Mouse (Mus musculus) limb, embryonic 10.5 days (tissue): ENCODE data around the gene Xpnpep1. TPM values are rescaled to one million over a fixed set of nuclear protein-coding genes. Genes with fewer than 3 reads are reported as not detected.

ENCODE experiments used
- DNase-seq: peaks from one replicate; pipeline ENCODE4 v3.0.0-alpha.2; 2017; ENCODE audit warnings: low spot score
- H3K27ac ChIP-seq: fragments of 300-500 bp; sonication (generic); 2 replicates; pipeline ENCODE4 v1.5.1; 2016; ENCODE audit warnings: mild to moderate bottlenecking
- H3K27me3 ChIP-seq: fragments of 300-500 bp; sonication (generic); 2 replicates; pipeline ENCODE4 v1.6.1; 2016; ENCODE audit warnings: low read depth, mild to moderate bottlenecking; ENCODE audit not compliant: poor library complexity, severe bottlenecking
- H3K36me3 ChIP-seq: fragments of 300-500 bp; sonication (generic); 2 replicates; pipeline ENCODE4 v1.6.1; 2016; ENCODE audit warnings: mild to moderate bottlenecking, moderate library complexity
- H3K4me1 ChIP-seq: fragments of 300-500 bp; sonication (generic); 2 replicates; pipeline ENCODE4 v1.6.1; 2016
- H3K4me3 ChIP-seq: fragments of 300-500 bp; sonication (generic); 2 replicates; pipeline ENCODE4 v1.5.1; 2016; ENCODE audit warnings: mild to moderate bottlenecking, moderate library complexity
- H3K9me3 ChIP-seq: fragments of 300-500 bp; sonication (generic); replicated peaks from 2 replicates; pipeline ENCODE4 v1.6.1; 2016; ENCODE audit warnings: mild to moderate bottlenecking
- WGBS: fragments of 180-500 bp; shearing (Covaris S2); methylation state at CpG from one replicate; pipeline ENCODE4 v1.1.7; 2016; 5-methylcytosine and 5-hydroxymethylcytosine counted together
- polyA plus RNA-seq: library from polyadenylated mRNA; unstranded; fragments of >200 nt; fragmentation: Nextera tagmentation; extraction: Ambion mirVana; gene quantifications from 2 replicates; pipeline ENCODE4 v1.2.1, GENCODE M21; 2016

The Xpnpep1 gene
- polyA plus RNA-seq, 1 experiment from 2014 or later = 152 TPM

DNA sequence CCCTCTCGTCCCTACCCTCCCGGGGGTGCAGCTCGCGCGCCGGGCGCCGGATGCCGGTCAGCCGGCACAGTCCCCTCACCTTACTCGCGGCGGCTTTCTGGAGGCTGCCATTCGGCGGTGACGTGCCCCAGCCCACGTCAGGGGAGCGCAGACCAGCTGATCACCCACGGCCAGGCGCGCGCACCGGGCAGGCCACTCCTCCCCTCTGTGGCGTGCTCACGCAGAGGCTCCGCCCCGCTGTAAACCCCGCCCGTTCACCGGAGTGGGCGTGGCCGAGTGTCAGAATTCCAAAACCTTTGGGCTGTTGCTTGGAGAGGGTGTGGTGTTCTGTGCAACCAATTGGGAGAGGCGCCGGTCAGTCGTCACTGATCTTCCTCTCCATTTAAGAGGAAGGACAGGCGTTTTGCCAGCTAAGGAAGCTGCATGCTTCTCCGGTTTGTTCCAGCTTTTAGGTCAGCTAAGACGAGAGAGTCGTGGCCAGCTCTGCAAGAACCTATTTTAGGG is 1.5 kb downstream of the Xpnpep1 start:
- Histone ChIP-seq H3K4me1 (peaks cover 22% of the 10 kb centered on the region), H3K27me3 (no peaks in the 10 kb centered on the region), H3K4me3 (peak overlapping the region; percentile 83), H3K27ac (peak overlapping the region; percentile 96), H3K36me3 (peaks cover 7% of the 10 kb centered on the region; the same call in 1 of the 2 replicates), H3K9me3 (no peaks in the 10 kb centered on the region)
- WGBS = under 1% methylated on average over 39 of the region's 39 CpGs
- peak; percentile 99 for DNase-seq

DNA sequence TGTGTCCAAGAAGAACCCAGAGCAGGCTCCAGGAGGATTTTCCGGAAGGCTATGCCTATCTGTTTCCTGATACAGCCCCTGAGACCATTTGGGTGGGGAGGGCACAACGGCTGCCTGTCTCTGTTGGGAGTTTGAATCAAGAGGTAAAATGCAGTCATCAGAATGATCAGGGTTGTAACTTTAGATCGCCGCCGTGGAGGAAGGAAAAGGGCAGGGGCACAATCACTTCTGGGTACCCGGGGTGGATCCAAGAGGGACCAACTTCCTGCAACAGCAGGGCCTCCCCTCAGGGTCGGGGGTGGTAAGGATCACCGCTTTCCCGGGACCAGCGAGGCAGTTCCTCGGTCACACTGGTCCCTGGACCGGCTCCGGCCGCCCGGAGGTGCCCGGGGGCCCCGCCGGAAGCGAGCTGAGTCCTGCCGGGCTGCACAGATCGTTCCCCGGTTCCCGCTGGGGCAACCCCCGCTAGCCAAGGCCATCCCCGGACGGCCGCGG is 2.0 kb downstream of the Xpnpep1 start:
- peaks cover 22% of the 10 kb centered on the region for H3K4me1 ChIP-seq
- DNase-seq = no peak
- 1% methylated on average over 28 of the region's 28 CpGs for WGBS
- H3K27ac ChIP-seq = peak overlapping the region; percentile 96
- no peaks in the 10 kb centered on the region for H3K27me3 ChIP-seq
- H3K9me3 ChIP-seq = no peaks in the 10 kb centered on the region
- H3K36me3 ChIP-seq = peaks cover 7% of the 10 kb centered on the region; the same call in 1 of the 2 replicates
- H3K4me3 ChIP-seq = peak overlapping the region; percentile 83

DNA sequence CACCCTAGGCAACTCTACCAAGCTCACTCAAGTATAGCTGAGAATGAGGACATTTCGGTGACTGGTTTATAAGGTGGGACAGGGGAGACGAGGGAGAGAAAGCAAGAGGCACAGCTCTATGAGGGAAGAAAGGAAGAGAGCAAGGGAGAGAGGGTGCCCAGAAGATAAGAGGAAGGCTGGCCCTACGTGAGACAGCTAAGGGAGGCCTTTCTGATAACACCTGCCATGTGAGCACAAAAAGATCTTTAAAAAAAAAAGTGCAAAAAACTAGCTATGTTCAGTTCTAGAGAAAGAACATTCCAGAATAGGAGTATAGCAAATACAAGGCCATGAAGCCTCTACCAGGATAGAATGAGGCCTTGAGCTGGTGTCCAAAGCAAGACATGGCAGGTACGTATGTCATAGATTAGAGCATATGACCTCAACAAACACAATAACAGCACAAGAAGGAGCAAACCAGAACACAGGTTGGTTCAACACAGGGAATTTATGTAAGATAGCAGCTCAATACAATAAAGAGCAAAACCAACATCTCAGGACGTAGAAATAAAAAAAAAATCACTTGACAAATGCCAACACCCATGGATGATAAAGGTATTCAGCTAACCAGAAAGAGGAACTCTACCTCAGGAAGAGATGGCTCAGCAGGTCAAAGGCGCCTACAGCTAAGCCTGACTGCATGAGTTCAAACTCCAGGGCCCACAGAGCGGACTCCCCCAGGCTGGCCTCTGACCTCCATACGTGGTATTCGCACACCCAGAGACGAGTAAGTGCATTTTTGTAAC is 6.7 kb downstream of the Xpnpep1 start:
- Histone ChIP-seq H3K9me3 (no peaks in the 10 kb centered on the region), H3K36me3 (peaks cover 42% of the 10 kb centered on the region), H3K27me3 (no peaks in the 10 kb centered on the region), H3K4me1 (peaks cover 14% of the 10 kb centered on the region), H3K4me3 (no peak overlapping the region), H3K27ac (no peak overlapping the region)
- no peak for DNase-seq
- WGBS = 93% methylated on average over 10 of the region's 10 CpGs

DNA sequence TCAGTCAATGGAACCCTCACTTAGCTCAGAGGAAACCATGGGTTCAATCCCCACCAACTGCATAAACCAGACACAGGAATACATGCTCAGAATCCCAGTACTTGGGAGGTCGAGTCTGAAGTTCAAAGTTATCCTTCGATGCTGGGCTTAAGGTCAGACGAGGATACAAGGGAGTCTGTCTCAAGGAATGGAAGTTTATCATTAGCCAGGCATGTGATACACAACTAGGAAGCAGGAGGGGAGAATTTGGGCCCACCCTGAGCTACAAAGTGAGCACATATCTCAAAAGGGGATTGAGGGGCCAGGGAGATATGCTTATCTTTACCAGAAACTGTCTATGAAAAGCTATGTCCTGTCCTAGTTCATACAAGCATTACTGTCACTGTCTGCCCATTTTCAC is 7.4 kb downstream of the Xpnpep1 start:
- H3K4me3 ChIP-seq = no peak overlapping the region
- H3K4me1 ChIP-seq = peaks cover 9% of the 10 kb centered on the region
- WGBS = 81% methylated on average over 3 of the region's 3 CpGs
- H3K36me3 ChIP-seq = peaks cover 49% of the 10 kb centered on the region
- H3K9me3 ChIP-seq = no peaks in the 10 kb centered on the region
- DNase-seq = no peak
- H3K27ac ChIP-seq = no peak overlapping the region
- no peaks in the 10 kb centered on the region for H3K27me3 ChIP-seq

DNA sequence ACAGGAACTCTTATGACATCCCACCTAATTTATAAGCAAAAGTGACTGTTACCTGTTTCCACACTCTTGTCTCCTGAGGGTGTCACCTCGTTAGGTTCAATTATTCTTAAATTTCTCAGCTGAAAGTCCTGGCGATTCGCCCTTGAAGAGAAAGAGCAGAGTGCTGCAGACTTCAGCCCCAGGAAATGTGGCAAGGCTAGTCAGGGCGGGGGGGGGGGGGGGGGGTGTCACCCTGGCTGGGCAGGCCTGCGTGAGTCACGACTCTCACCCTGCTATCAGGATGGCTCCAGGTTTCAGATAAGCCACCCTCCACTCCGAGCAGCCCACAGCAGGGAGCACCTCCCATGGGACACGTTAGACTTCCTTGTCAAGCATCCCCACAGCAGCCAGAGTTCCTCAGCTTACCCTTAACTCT is 8.1 kb downstream of the Xpnpep1 start:
- H3K4me3 ChIP-seq = no peak overlapping the region
- peaks cover 56% of the 10 kb centered on the region for H3K36me3 ChIP-seq
- H3K4me1 ChIP-seq = peaks cover 2% of the 10 kb centered on the region
- 80% methylated on average over 8 of the region's 8 CpGs for WGBS
- no peak for DNase-seq
- no peaks in the 10 kb centered on the region for H3K27me3 ChIP-seq
- H3K9me3 ChIP-seq = no peaks in the 10 kb centered on the region
- no peak overlapping the region for H3K27ac ChIP-seq

DNA sequence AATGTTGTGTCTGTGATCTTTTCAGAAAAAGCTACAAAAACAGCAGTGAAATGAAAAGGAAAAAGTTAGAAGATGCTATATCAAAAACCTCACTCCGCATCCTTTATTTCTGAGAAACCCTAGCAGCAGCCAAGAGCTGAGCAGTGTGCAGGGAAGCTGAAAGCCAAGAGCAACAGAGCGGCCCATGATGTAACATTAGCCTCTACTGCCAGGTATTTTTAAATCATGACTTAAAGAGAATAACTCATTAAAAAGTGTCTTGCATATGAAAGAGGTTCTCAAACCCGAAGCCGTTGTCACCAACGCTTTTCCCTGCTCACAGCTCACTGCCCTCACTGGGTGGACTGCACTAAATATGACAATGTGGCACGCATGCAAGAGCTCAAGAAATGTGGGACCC is 9.7 kb downstream of the Xpnpep1 start:
- Histone ChIP-seq H3K4me3 (no peak overlapping the region), H3K27ac (no peak overlapping the region), H3K27me3 (no peaks in the 10 kb centered on the region), H3K4me1 (no peaks in the 10 kb centered on the region), H3K36me3 (peaks cover 63% of the 10 kb centered on the region), H3K9me3 (no peaks in the 10 kb centered on the region)
- DNase-seq = no peak
- 97% methylated on average over 6 of the region's 6 CpGs for WGBS

DNA sequence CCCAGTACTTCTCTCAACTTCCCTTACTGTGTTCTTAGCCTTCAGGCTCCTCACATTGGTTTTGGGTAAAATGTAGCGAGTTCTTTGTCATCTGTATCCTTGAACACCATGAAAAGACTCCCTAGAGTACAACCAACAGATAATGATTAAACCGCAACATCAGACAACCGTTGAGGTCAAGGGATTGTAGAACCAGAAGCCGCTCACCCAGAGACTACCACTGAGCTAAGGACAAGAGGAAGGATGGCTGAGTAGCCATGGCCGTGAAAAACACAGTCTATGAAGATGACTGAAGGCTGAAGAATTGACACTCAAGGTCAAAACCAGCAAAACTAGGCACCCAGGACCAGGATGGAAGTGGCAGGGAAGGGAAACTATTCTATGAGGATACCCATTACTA is 10.3 kb downstream of the Xpnpep1 start:
- whole genome bisulfite sequencing = 93% methylated on average over 5 of the region's 5 CpGs
- Histone ChIP-seq H3K9me3 (no peaks in the 10 kb centered on the region), H3K27me3 (no peaks in the 10 kb centered on the region), H3K4me1 (no peaks in the 10 kb centered on the region), H3K36me3 (peaks cover 69% of the 10 kb centered on the region), H3K4me3 (no peak overlapping the region), H3K27ac (no peak overlapping the region)
- DNase-seq = no peak

DNA sequence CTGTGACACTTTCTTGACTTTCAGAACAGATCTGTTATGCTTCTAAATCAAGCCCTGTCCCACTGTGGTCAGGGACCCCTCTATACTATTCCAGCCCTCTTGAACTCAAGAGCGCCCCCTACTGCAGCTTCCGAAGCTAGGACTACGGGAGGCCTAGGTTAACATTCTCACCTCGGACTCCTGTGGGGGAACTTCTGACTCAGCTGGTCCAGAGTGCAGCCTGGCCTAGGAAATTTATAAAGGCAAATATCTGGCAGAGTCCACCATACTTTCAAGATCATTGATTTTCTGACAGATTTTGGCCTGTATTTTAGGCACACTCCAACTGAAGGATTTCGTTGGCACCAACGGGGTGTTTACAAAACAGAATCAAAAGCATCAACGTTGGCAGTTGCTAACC is 11.0 kb downstream of the Xpnpep1 start:
- 86% methylated on average over 7 of the region's 7 CpGs for WGBS

DNA sequence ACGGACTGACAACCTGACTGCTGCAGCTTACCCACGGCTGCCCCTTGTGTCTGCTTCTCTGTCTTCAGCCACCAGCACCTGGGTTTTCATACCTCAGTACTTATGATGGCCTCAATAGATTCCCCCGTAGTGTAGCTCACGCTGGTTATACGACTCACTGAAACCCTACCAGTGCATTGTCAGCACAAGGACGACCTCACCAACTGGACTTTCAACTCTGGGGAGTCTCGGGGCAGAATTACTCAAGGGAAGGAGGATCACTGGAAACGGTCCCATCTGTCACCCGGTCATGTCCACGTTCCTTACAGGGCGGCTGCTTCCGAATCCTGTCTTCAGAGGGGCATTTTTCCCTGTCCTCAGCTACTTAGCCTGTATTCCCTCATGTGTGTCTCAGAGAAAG is 11.8 kb downstream of the Xpnpep1 start:
- DNase-seq = no peak
- Histone ChIP-seq H3K36me3 (peaks cover 84% of the 10 kb centered on the region), H3K9me3 (no peaks in the 10 kb centered on the region), H3K4me1 (no peaks in the 10 kb centered on the region), H3K27ac (no peak overlapping the region), H3K4me3 (no peak overlapping the region), H3K27me3 (no peaks in the 10 kb centered on the region)
- WGBS = 92% methylated on average over 12 of the region's 12 CpGs

More for the DNA sequence above, 11.0 kb downstream of the Xpnpep1 start:
- no peaks in the 10 kb centered on the region for H3K4me1 ChIP-seq
- no peak overlapping the region for H3K4me3 ChIP-seq
- H3K27me3 ChIP-seq = no peaks in the 10 kb centered on the region
- no peak for DNase-seq
- peaks cover 75% of the 10 kb centered on the region for H3K36me3 ChIP-seq
- H3K9me3 ChIP-seq = no peaks in the 10 kb centered on the region
- H3K27ac ChIP-seq = no peak overlapping the region

DNA sequence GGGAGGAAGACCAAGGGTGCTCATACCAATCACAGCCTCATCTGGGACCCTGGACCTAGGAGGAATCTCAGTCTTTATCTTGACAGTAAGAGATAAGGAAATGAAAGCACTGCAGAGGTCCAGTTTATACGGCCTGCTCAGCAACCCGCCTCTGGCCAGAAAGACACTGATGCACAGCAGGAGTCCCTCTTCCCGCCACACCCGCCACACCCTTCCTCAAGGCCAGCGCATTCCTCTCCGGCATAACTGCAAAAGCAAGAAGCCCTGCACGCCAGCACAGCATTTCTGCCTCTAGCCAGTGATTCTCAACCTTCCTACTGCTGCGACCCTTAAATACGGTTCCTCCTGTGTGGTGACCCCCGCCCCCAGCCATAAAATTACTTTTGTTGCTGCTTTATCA is 16.8 kb downstream of the Xpnpep1 start:
- Histone ChIP-seq H3K36me3 (peaks cover 78% of the 10 kb centered on the region), H3K27ac (no peak overlapping the region), H3K27me3 (no peaks in the 10 kb centered on the region), H3K4me1 (peaks cover 6% of the 10 kb centered on the region; the same call in 1 of the 2 replicates), H3K4me3 (no peak overlapping the region), H3K9me3 (no peaks in the 10 kb centered on the region)
- WGBS = 84% methylated on average over 10 of the region's 10 CpGs
- DNase-seq = no peak

DNA sequence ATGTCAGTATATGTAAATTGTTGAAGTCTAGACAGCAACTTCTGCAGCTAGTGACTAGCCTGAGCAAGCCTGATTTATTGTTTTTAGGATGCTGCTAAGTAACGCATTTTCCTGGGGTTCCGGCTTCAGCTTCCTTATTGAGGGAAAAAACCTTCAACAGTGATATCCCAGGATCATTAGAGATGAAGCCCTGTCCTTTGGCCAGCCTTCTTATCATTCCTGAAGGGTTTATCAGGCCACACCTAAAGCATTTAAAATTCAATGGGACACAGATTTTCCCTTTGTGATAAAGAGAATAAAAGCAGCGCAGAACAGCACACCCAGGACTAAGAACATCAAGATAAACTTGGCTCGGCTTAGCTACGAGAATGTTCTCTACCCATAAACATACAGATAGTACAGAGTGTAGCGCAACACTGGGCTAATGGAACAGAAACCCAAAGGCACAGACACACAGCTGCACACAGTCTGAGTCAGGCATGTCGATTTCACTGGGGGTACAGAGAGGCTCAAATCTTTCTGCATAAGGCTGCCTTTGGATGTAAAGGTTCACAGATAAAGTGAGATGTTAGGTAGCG is 17.9 kb downstream of the Xpnpep1 start:
- peaks cover 75% of the 10 kb centered on the region for H3K36me3 ChIP-seq
- no peaks in the 10 kb centered on the region for H3K27me3 ChIP-seq
- H3K4me1 ChIP-seq = peaks cover 6% of the 10 kb centered on the region; the same call in 1 of the 2 replicates
- no peaks in the 10 kb centered on the region for H3K9me3 ChIP-seq
- no peak overlapping the region; the same call in 1 of the 2 replicates for H3K27ac ChIP-seq
- H3K4me3 ChIP-seq = no peak overlapping the region
- DNase-seq = no peak
- 85% methylated on average over 8 of the region's 8 CpGs for WGBS

DNA sequence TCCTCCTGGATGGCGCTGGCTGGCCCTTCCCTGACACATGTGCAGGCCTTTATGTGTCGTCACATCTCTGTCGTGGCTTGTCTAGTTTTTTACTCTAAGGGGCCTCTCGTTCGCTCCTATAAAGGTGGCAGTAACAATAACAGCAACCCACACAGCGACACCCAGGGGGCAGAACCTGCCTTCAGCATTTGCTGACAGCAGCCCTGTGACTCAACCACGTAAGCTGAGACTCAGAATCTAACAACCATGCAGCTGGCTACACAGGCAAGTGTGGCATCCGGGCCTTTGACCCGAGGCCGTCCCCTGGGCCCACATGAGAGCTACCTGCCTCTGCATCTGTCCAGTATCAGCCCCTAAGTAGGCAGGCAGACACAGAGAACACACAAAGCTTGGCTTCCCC is 18.5 kb downstream of the Xpnpep1 start:
- no peaks in the 10 kb centered on the region for H3K27me3 ChIP-seq
- H3K4me1 ChIP-seq = peaks cover 6% of the 10 kb centered on the region; the same call in 1 of the 2 replicates
- H3K36me3 ChIP-seq = peaks cover 75% of the 10 kb centered on the region
- H3K27ac ChIP-seq = no peak overlapping the region; the same call in 1 of the 2 replicates
- WGBS = 80% methylated on average over 10 of the region's 10 CpGs
- DNase-seq = no peak
- no peak overlapping the region for H3K4me3 ChIP-seq
- no peaks in the 10 kb centered on the region for H3K9me3 ChIP-seq
